Mouse (Mus musculus): ENCODE measurements around the gene Nop16.

DNA sequence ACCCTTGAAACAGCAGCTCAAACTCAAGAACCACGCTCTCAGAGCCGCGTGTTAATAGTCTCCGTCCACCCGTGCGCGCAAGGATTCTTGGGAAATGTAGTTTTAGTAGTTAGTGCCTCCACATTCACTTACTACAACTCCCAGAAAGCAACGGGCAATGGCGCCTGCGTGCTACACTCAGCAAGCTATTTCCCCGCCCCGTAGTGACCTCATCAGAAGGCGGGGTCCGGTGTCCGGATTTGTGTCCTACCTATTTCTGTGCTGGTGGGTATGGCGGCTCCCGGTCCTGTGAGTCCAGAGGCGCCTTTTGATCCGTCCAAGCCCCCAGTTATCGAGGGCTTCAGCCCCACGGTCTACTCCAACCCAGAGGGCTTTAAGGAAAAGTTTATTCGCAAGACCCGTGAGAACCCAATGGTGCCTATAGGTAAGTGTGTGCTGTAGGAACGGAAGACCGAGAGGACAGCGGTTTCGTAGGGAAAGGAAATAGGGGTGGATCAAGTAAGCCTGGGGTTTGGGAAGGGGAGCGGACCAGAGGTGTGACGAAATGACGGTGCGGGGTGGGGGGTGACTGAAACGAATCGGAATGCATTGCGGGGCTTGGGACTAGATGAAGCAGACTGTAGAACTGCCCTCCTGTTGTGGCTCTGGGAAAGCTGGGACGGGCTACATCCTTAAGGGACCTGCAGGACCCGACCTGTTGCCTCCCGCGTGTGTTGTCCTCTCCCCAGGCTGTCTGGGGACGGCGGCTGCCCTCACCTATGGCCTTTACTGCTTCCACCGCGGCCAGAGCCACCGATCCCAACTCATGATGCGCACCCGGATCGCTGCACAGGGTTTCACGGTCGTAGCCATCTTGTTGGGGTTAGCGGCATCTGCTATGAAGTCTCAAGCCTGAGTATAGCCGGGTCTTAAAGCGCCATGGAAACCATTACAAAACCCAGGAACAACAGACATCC is at the start of gene Nop16, which contains the start of gene Higd2a:
- peak; percentile 88 for TF ChIP-seq POLR2A (IDR thresholded peaks at IDR 0.05; ENCODE audit: extremely low read depth, insufficient read depth, low read length)
- no peak for TF ChIP-seq CTCF (IDR thresholded peaks at IDR 0.05; ENCODE audit: extremely low read depth, insufficient read depth, low read length)
